Comparison of ENCODE assay signal across 22 mouse cellular contexts in genomic region chr16:36921067-36921613, GRCm38 (mm10). TPM values are rescaled to one million over a fixed set of nuclear protein-coding genes. Genes with fewer than 3 reads are reported as not detected.
A peak's percentile ranks its signal among the peaks of the same experiment; 100 is the strongest.
DNase-seq lines count a peak whose midpoint lies in the region; ATAC-seq and TF ChIP-seq lines count a peak whose summit lies in the region.
"Had no signal": no experiment of that assay in that cellular context is flagged by ENCODE, and none has a peak within 500 bp of the region (broad histone marks: within the 10 kb centered on the region; RNA-seq: fewer than 3 reads in every experiment).

No protein-coding gene starts in this region.

- no peaks in the 10 kb centered on the region for H3K27me3 ChIP-seq in heart, embryonic 12.5 days (replicated peaks)
- H3K27me3 ChIP-seq in heart, embryonic 10.5 days (ENCODE audit: insufficient read depth, poor library complexity, severe bottlenecking) = no peaks in the 10 kb centered on the region
- no peaks in the 10 kb centered on the region for H3K27me3 ChIP-seq in CH12.LX (replicated peaks)
- H3K27me3 ChIP-seq: Patski had no signal

- in situ Hi-C loops in CH12.LX (cut with MboI; ENCODE audit: low pct_ligation_motif_present, low pct_unique_long_range_greater_than_20kb, low sequenced_read_pairs) = no loop called here

- 90% methylated on average over 8 of the region's 8 CpGs for WGBS in heart, embryonic 12.5 days
- WGBS in heart, embryonic 10.5 days = 89% methylated on average over 8 of the region's 8 CpGs

- no peak for TF ChIP-seq POLR2A in CH12.LX (IDR thresholded peaks at IDR 0.05; ENCODE audit: low read depth, low read length)

- H3K4me2 ChIP-seq in heart, embryonic 12.5 days = no peak overlapping the region
- H3K4me2 ChIP-seq in CH12.LX (ENCODE audit: insufficient read depth, low read depth, poor library complexity, severe bottlenecking) = peak overlapping the region; percentile 32

- no peaks in the 10 kb centered on the region for H3K4me1 ChIP-seq in heart, embryonic 12.5 days (replicated peaks)
- H3K4me1 ChIP-seq in heart, embryonic 10.5 days = no peaks in the 10 kb centered on the region
- H3K4me1 ChIP-seq in CH12.LX (ENCODE audit: control insufficient read depth in 1 of 2, insufficient read depth in 2 of 2) = peaks cover 21 to 69% of the 10 kb centered on the region in 2 experiments

- TF ChIP-seq EP300 in CH12.LX (IDR thresholded peaks at IDR 0.05; ENCODE audit: low read length) = peak; percentile 65; the same call in 1 of the 2 replicates

- no peak overlapping the region for H3K27ac ChIP-seq in heart, embryonic 12.5 days (ENCODE audit: poor library complexity, severe bottlenecking)
- no peak overlapping the region for H3K27ac ChIP-seq in heart, embryonic 10.5 days
- H3K27ac ChIP-seq in CH12.LX (ENCODE audit: insufficient read depth, low read depth) = peak overlapping the region; percentile 62
- H3K27ac ChIP-seq in layer of hippocampus, adult 2 months = no peak overlapping the region

- no peak for TF ChIP-seq CTCF in CH12.LX (conservative IDR thresholded peaks at IDR 0.05 in 1 of 2, IDR thresholded peaks at IDR 0.05 in 1 of 2; ENCODE audit: low read depth in 2 of 2, low read length in 2 of 2)
- no peak for TF ChIP-seq CTCF in layer of hippocampus, adult 2 months (conservative IDR thresholded peaks at IDR 0.05)

- dilution Hi-C loops in CH12.LX (cut with MboI; ENCODE audit: extremely low pct_ligation_motif_present, extremely low pct_unique_long_range_greater_than_20kb, low sequenced_read_pairs) = no loop called here

- no peak for ATAC-seq in heart, embryonic 12.5 days (ENCODE audit: insufficient number of reproducible peaks, low FRiP score)

- peaks cover 13% of the 10 kb centered on the region for H3K79me2 ChIP-seq in CH12.LX (replicated peaks; ENCODE audit: control insufficient read depth, extremely low read depth, insufficient read depth, poor library complexity, severe bottlenecking)

- peaks cover 75% of the 10 kb centered on the region for H3K36me3 ChIP-seq in heart, embryonic 12.5 days
- peaks cover 67% of the 10 kb centered on the region for H3K36me3 ChIP-seq in heart, embryonic 10.5 days
- H3K36me3 ChIP-seq in CH12.LX (replicated peaks in 1 of 2; ENCODE audit: control insufficient read depth in 1 of 2, insufficient read depth in 1 of 2, low read length in 1 of 2) = peaks cover 42 to 83% of the 10 kb centered on the region in 2 experiments

- H3K9ac ChIP-seq in heart, embryonic 12.5 days = no peak overlapping the region
- H3K9ac ChIP-seq in CH12.LX (ENCODE audit: insufficient read depth, low read depth) = peak overlapping the region; percentile 41; the same call in 1 of the 2 replicates

- intact Hi-C loops in heart, postnatal 10 days (cut with DNase I) = no loop called here

- DNase-seq in heart, adult 11 months = peak; percentile 77
- peak; percentile 52 for DNase-seq in heart, embryonic 10.5 days (ENCODE audit: low spot score)
- DNase-seq in heart, postnatal 10 days = no peak
- DNase-seq in A20 (ENCODE audit: low read depth, low spot score) (peak; percentile 47), CH12.LX (ENCODE audit: extremely low read depth) (no peak)
- DNase-seq in layer of hippocampus, adult 2 months (ENCODE audit: low spot score in 2 of 2) = no peak
- DNase-seq in frontal cortex, postnatal 14 days (ENCODE audit: low spot score in 2 of 2) = no peak
- DNase-seq: adrenal gland, adult 2 months; adrenal gland, adult 8-10 months; adrenal gland, postnatal 10 days; adrenal gland, postnatal 14 days; adrenal gland, postnatal 25 days; adrenal gland, postnatal 36 days; B cell, adult 2 months; cerebellum, adult 11 months; cerebellum, adult 11-12 months; cerebellum, adult 18-20 months; cerebellum, adult 2 months had no signal

- H3K4me3 ChIP-seq in heart, embryonic 12.5 days = no peak overlapping the region
- no peak overlapping the region for H3K4me3 ChIP-seq in heart, embryonic 10.5 days
- peak overlapping the region in 1 of 3 experiments; percentile 2 for H3K4me3 ChIP-seq in CH12.LX (replicated peaks in 1 of 3; ENCODE audit: low read depth in 2 of 3, low read length in 2 of 3, poor library complexity in 1 of 3)
- no peak overlapping the region for H3K4me3 ChIP-seq in layer of hippocampus, adult 2 months

- no peaks in the 10 kb centered on the region for H3K9me3 ChIP-seq in heart, embryonic 12.5 days (replicated peaks)
- H3K9me3 ChIP-seq in heart, embryonic 10.5 days = no peaks in the 10 kb centered on the region
- no peaks in the 10 kb centered on the region for H3K9me3 ChIP-seq in CH12.LX (replicated peaks; ENCODE audit: low read length)
- H3K9me3 ChIP-seq: G1E had no signal

- no peak for TF ChIP-seq RAD21 in CH12.LX (IDR thresholded peaks at IDR 0.05; ENCODE audit: low read depth, low read length)

TF ChIP-seq in CH12.LX, 34 proteins besides CTCF, POLR2A, EP300 and RAD21 (continues in another document):
- TF ChIP-seq E2F4 (IDR thresholded peaks at IDR 0.05; ENCODE audit: insufficient replicate concordance, low read depth, low read length) (0 out of 2 replicates have a peak, but pooled peaks have one; percentile 14), MAX (IDR thresholded peaks at IDR 0.05; ENCODE audit: low read length) (0 out of 2 replicates have a peak, but pooled peaks have one; percentile 40), NRF1 (IDR thresholded peaks at IDR 0.05; ENCODE audit: low read depth, low read length) (no peak), USF1 (IDR thresholded peaks at IDR 0.05; ENCODE audit: low read depth, low read length) (no peak), PAX5 (IDR thresholded peaks at IDR 0.05; ENCODE audit: low read length) (no peak), JUN (IDR thresholded peaks at IDR 0.05; ENCODE audit: insufficient read depth, low read depth, low read length) (no peak), MYC (IDR thresholded peaks at IDR 0.05; ENCODE audit: low read depth, low read length) (peak; percentile 32; the same call in 1 of the 2 replicates), SMC3 (IDR thresholded peaks at IDR 0.05; ENCODE audit: low read depth, low read length) (no peak), USF2 (conservative IDR thresholded peaks at IDR 0.05; ENCODE audit: low read depth, low read length) (no peak), HCFC1 (IDR thresholded peaks at IDR 0.05; ENCODE audit: low read depth, low read length) (no peak), TCF12 (IDR thresholded peaks at IDR 0.05; ENCODE audit: low read depth, low read length) (peak; percentile 35; the same call in 1 of the 2 replicates), CHD1 (IDR thresholded peaks at IDR 0.05; ENCODE audit: low read depth, low read length) (no peak), ZNF384 (IDR thresholded peaks at IDR 0.05; ENCODE audit: low read depth, low read length) (no peak), MAFK (IDR thresholded peaks at IDR 0.05; ENCODE audit: insufficient replicate concordance, low read length) (no peak), ETS1 (conservative IDR thresholded peaks at IDR 0.05; ENCODE audit: low read depth, low read length) (peak; percentile 47), CHD2 (IDR thresholded peaks at IDR 0.05; ENCODE audit: low read length) (0 out of 2 replicates have a peak, but pooled peaks have one; percentile 7), MXI1 (IDR thresholded peaks at IDR 0.05; ENCODE audit: low read depth, low read length) (peak; percentile 57; the same call in 1 of the 2 replicates), ZKSCAN1 (IDR thresholded peaks at IDR 0.05; ENCODE audit: borderline replicate concordance, low read depth, low read length) (no peak), NELFE (IDR thresholded peaks at IDR 0.05; ENCODE audit: low read depth, low read length) (no peak), JUND (conservative IDR thresholded peaks at IDR 0.05; ENCODE audit: low read depth, low read length) (peak; percentile 38; the same call in 1 of the 2 replicates), RCOR1 (conservative IDR thresholded peaks at IDR 0.05; ENCODE audit: low read depth, low read length) (no peak), MAZ (IDR thresholded peaks at IDR 0.05; ENCODE audit: low read depth, low read length) (0 out of 2 replicates have a peak, but pooled peaks have one; percentile 46), MEF2A (IDR thresholded peaks at IDR 0.05; ENCODE audit: borderline replicate concordance, low read depth, low read length) (peak; percentile 36; the same call in 1 of the 2 replicates), IRF4 (IDR thresholded peaks at IDR 0.05; ENCODE audit: low read depth, low read length) (peak; percentile 72), GABPA (IDR thresholded peaks at IDR 0.05; ENCODE audit: insufficient replicate concordance, low read depth, low read length) (no peak), SIN3A (IDR thresholded peaks at IDR 0.05; ENCODE audit: low read length) (peak; percentile 52; the same call in 1 of the 2 replicates), KAT2A (IDR thresholded peaks at IDR 0.05; ENCODE audit: insufficient replicate concordance, low read length) (0 out of 2 replicates have a peak, but pooled peaks have one; percentile 38)

RNA-seq across cellular contexts. Expression of gene Hcls1, which starts 13.6 kb away (rescaled TPM):
- 4.1 and 4.2 TPM in 2 replicates for polyA plus RNA-seq in heart, embryonic 12.5 days (2016; fragmentation: Nextera tagmentation; extraction: Ambion mirVana)
- 2.2 and 3.8 TPM in 2 replicates for polyA plus RNA-seq in heart, embryonic 10.5 days (2016; fragmentation: Nextera tagmentation; extraction: Ambion mirVana)
- 10 to 100 TPM in 1 of 2 experiments, 1 to 10 TPM in 1; 9.9 to 10.2 TPM for total RNA-seq in heart, postnatal 10 days (2021)
- total RNA-seq in CH12.LX (2012; rRNA removed) (302 and 332 TPM in 2 replicates), CH12.LX (2014; rRNA removed) (206 and 222 TPM in 2 replicates)
- 537 and 750 TPM in 2 replicates for polyA plus RNA-seq in CH12.LX (2012; ENCODE audit: insufficient read length, low read depth)
- 1 to 10 TPM; 3.6 to 4.4 TPM for total RNA-seq in layer of hippocampus, adult 2 months (2021)
- polyA plus RNA-seq: C2C12, Patski had no signal

RNA-seq across cellular contexts. Expression of gene Golgb1, which starts 46.2 kb away (rescaled TPM):
- 59.3 and 64.2 TPM in 2 replicates for polyA plus RNA-seq in heart, embryonic 12.5 days (2016; fragmentation: Nextera tagmentation; extraction: Ambion mirVana)
- polyA plus RNA-seq in heart, embryonic 10.5 days (2016; fragmentation: Nextera tagmentation; extraction: Ambion mirVana) = 56.4 and 67.1 TPM in 2 replicates
- 10 to 100 TPM; 38.8 to 39.5 TPM for total RNA-seq in heart, postnatal 10 days (2021)
- total RNA-seq in CH12.LX (2012; rRNA removed) (69.8 and 96.8 TPM in 2 replicates), CH12.LX (2014; rRNA removed) (65.6 and 66.7 TPM in 2 replicates)
- 75.9 and 112 TPM in 2 replicates for polyA plus RNA-seq in CH12.LX (2012; ENCODE audit: insufficient read length, low read depth)
- total RNA-seq in layer of hippocampus, adult 2 months (2021) = 10 to 100 TPM; 67.6 to 75.6 TPM

RNA-seq across cellular contexts. Expression of gene Eaf2, which starts 46.3 kb away (rescaled TPM):
- polyA plus RNA-seq in heart, embryonic 12.5 days (2016; fragmentation: Nextera tagmentation; extraction: Ambion mirVana) = 0.45 and 0.80 TPM in 2 replicates
- polyA plus RNA-seq in heart, embryonic 10.5 days (2016; fragmentation: Nextera tagmentation; extraction: Ambion mirVana) = 0.38 and 1.3 TPM in 2 replicates
- total RNA-seq in heart, postnatal 10 days (2021) = under 1 TPM; 0.84 to 0.99 TPM
- total RNA-seq in CH12.LX (2012; rRNA removed) (7.4 and 8.1 TPM in 2 replicates), CH12.LX (2014; rRNA removed) (5.0 and 7.1 TPM in 2 replicates)
- polyA plus RNA-seq in CH12.LX (2012; ENCODE audit: insufficient read length, low read depth) = 3.5 and 5.5 TPM in 2 replicates
- 1 to 10 TPM; 1.7 to 3.4 TPM for total RNA-seq in layer of hippocampus, adult 2 months (2021)
- polyA plus RNA-seq: adrenal gland, adult 2 months had no signal

Comparison
In these comparisons a context has a peak if more than half of its experiments do, and no peak if none do; other contexts are left out.
1. DNase-seq: peak in heart, adult 11 months (single experiment), heart, embryonic 10.5 days (single experiment) and A20 (single experiment); none in heart, postnatal 10 days (0 of 2), CH12.LX (single experiment), layer of hippocampus, adult 2 months (0 of 2) and frontal cortex, postnatal 14 days (0 of 2).
2. RNA of gene Hcls1, which starts 13.6 kb away (total RNA-seq): 206 to 332 TPM in CH12.LX; 9.9 to 10.2 TPM in heart, postnatal 10 days and 3.6 to 4.4 TPM in layer of hippocampus, adult 2 months; every median in the first group is over 10 times any median in the second.